Comparison of ENCODE assay signal across 9 mouse cellular contexts in the genomic region with DNA sequence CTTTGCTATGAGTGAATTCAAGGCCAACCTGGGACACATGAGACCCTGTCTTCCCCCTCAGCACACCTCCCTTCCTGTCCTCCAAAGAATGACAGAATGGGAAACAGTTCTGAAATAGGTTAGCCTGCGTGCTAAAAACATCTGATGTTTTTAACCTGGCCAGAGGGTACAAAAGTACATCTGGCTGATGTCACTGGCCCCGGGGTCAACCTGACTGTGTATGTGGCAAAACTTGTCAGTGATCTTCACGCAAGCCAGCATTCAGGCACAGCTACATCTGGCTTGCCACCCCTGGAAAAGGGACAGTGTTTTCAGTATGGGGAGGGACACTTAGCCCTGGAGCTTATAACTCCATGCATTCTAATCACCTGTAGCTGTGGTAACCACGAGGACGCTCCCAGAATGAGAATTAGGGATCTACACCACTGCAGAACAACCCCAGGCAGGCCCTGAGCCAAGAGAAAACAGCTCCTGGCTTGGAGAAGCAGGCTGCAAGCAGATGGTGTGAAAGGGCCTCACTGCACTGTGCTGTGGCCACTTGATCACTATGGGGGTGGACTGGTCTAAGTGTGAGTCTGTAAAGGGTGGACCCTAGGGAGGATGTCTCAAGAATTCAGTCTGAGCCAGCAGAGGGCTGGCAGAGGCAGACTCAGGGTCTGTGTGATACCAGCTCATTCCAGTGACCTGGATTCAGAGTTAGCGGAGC. TPM values are rescaled to one million over a fixed set of nuclear protein-coding genes. Genes with fewer than 3 reads are reported as not detected.
DNase-seq lines count a peak whose midpoint lies in the region; ATAC-seq and TF ChIP-seq lines count a peak whose summit lies in the region.
"Had no signal": no experiment of that assay in that cellular context is flagged by ENCODE, and none has a peak within 500 bp of the region (broad histone marks: within the 10 kb centered on the region; RNA-seq: fewer than 3 reads in every experiment).

No protein-coding gene starts in this region.

- no peaks in the 10 kb centered on the region for H3K27me3 ChIP-seq in heart, embryonic 16.5 days (ENCODE audit: control insufficient read depth, insufficient read depth, low read length)
- no peaks in the 10 kb centered on the region for H3K27me3 ChIP-seq in liver, postnatal 0 days (ENCODE audit: insufficient read depth, low read length)
- H3K27me3 ChIP-seq: CH12.LX had no signal

- no peak overlapping the region for H3K9ac ChIP-seq in heart, embryonic 16.5 days (ENCODE audit: low read length)
- peak overlapping the region; percentile 38 for H3K9ac ChIP-seq in liver, postnatal 0 days (replicated peaks)

- H3K4me2 ChIP-seq in heart, embryonic 16.5 days (ENCODE audit: low read depth, low read length), result no peak overlapping the region
- no peak overlapping the region for H3K4me2 ChIP-seq in liver, postnatal 0 days (ENCODE audit: low read depth, low read length)

- peaks cover 15% of the 10 kb centered on the region for H3K36me3 ChIP-seq in heart, embryonic 16.5 days (ENCODE audit: control insufficient read depth, insufficient read depth)
- H3K36me3 ChIP-seq in liver, postnatal 0 days (replicated peaks; ENCODE audit: insufficient read depth, low read length), result peaks cover 23% of the 10 kb centered on the region

- TF ChIP-seq CTCF in liver, postnatal 0 days (IDR thresholded peaks at IDR 0.05; ENCODE audit: low read depth), result no peak

- H3K27ac ChIP-seq in heart, embryonic 16.5 days (ENCODE audit: low read length), result peak overlapping the region; percentile 57
- peak overlapping the region; percentile 98 for H3K27ac ChIP-seq in liver, postnatal 0 days (ENCODE audit: low read depth)

- no peak overlapping the region for H3K4me3 ChIP-seq in heart, embryonic 16.5 days (ENCODE audit: low read length)
- no peak overlapping the region for H3K4me3 ChIP-seq in liver, postnatal 0 days (ENCODE audit: low read depth, low read length)

- peak; percentile 80 for TF ChIP-seq EP300 in liver, postnatal 0 days (IDR thresholded peaks at IDR 0.05; ENCODE audit: low read depth)

- ATAC-seq in heart, embryonic 16.5 days (replicated peaks; ENCODE audit: extremely low read depth, insufficient read depth, low FRiP score), result no peak
- peak; percentile 85 for ATAC-seq in liver, postnatal 0 days
- no peak for ATAC-seq in CD4-positive, CD25-positive, alpha-beta regulatory T cell, adult 4 months

- no peaks in the 10 kb centered on the region for H3K9me3 ChIP-seq in heart, embryonic 16.5 days (replicated peaks; ENCODE audit: control insufficient read depth, low read length)
- H3K9me3 ChIP-seq in liver, postnatal 0 days (ENCODE audit: low read length), result no peaks in the 10 kb centered on the region

- intact Hi-C loops in gastrocnemius, postnatal 36 days (cut with DNase I), result no loop called here

- DNase-seq in gastrocnemius, postnatal 10 days, result peak; percentile 50
- no peak for DNase-seq in gastrocnemius, postnatal 36 days
- DNase-seq in cerebellum, postnatal 25 days, result peak; percentile 65 to 72
- DNase-seq in kidney, postnatal 25 days, result peak; percentile 71 to 83
- peak; percentile 72 for DNase-seq in liver, postnatal 0 days
- DNase-seq in spleen, postnatal 4 days (ENCODE audit: low spot score in 2 of 2), result no peak

- whole genome bisulfite sequencing in heart, embryonic 16.5 days, result 63% methylated on average over 6 of the region's 6 CpGs
- 78% methylated on average over 6 of the region's 6 CpGs for WGBS in liver, postnatal 0 days (ENCODE audit: insufficient replicate concordance)

- peaks cover 27% of the 10 kb centered on the region for H3K4me1 ChIP-seq in heart, embryonic 16.5 days (ENCODE audit: control insufficient read depth, insufficient read depth, low read length)
- H3K4me1 ChIP-seq in liver, postnatal 0 days (ENCODE audit: insufficient read depth), result peaks cover 13% of the 10 kb centered on the region

RNA-seq across cellular contexts. Expression of gene Slc6a6, which starts 35.3 kb away (rescaled TPM):
- total RNA-seq in gastrocnemius, postnatal 10 days (2021), result 10 to 100 TPM; 43.1 to 64.5 TPM
- 10 to 100 TPM; 66.3 to 70.0 TPM for total RNA-seq in gastrocnemius, postnatal 36 days (2021)
- polyA plus RNA-seq in heart, embryonic 16.5 days (2015; fragmentation: Nextera tagmentation; extraction: Ambion mirVana), result 59.1 and 74.8 TPM in 2 replicates
- polyA plus RNA-seq in liver, postnatal 0 days (2015; fragmentation: Nextera tagmentation; extraction: Ambion mirVana), result 31.1 and 34.4 TPM in 2 replicates
- 10 to 100 TPM; 43.3 to 45.1 TPM for polyA plus RNA-seq in CD4-positive, CD25-positive, alpha-beta regulatory T cell, adult 4 months (2017; shearing (Covaris generic))

Comparison
In these comparisons a context has a peak if more than half of its experiments do, and no peak if none do; other contexts are left out.
1. DNase-seq: peak in gastrocnemius, postnatal 10 days (single experiment), cerebellum, postnatal 25 days (2 of 2), kidney, postnatal 25 days (2 of 2) and liver, postnatal 0 days (single experiment); none in gastrocnemius, postnatal 36 days (0 of 2) and spleen, postnatal 4 days (0 of 2).